Mouse (Mus musculus) kidney, embryonic 14.5 days (tissue): ENCODE measurements around the gene Uba6. TPM values are rescaled to one million over a fixed set of nuclear protein-coding genes. Genes with fewer than 3 reads are reported as not detected.

Experiments used
- ATAC-seq: fragments of 200-750 bp; cut with Nextera tagmentation; 2 replicates; pipeline ENCODE4 v1.8.0; 2017; ENCODE audit warnings: moderate number of reproducible peaks, mild to moderate bottlenecking, moderate TSS enrichment, moderate library complexity; ENCODE audit not compliant: low FRiP score, low TSS enrichment
- H3K27ac ChIP-seq: fragments of 300-500 bp; sonication (generic); 2 replicates; pipeline ENCODE4 v1.5.1; 2014; ENCODE audit warnings: low read depth, mild to moderate bottlenecking, low read length, moderate library complexity, mixed read lengths
- H3K27me3 ChIP-seq: fragments of 300-500 bp; sonication (generic); 2 replicates; pipeline ENCODE4 v1.6.1; 2014; ENCODE audit warnings: mild to moderate bottlenecking, low read length; ENCODE audit not compliant: control insufficient read depth, insufficient read depth
- H3K36me3 ChIP-seq: fragments of 300-500 bp; sonication (generic); 2 replicates; pipeline ENCODE4 v1.6.1; 2014; ENCODE audit warnings: low read length, mixed read lengths; ENCODE audit not compliant: control insufficient read depth, insufficient read depth
- H3K4me1 ChIP-seq: fragments of 300-500 bp; sonication (generic); 2 replicates; pipeline ENCODE4 v1.6.1; 2014; ENCODE audit warnings: low read length, mixed read lengths; ENCODE audit not compliant: control insufficient read depth, insufficient read depth
- H3K4me2 ChIP-seq: fragments of 300-500 bp; sonication (generic); replicated peaks from 2 replicates; pipeline ENCODE4 v1.6.1; 2014; ENCODE audit warnings: low read depth, mild to moderate bottlenecking, low read length
- H3K4me3 ChIP-seq: fragments of 300-500 bp; sonication (generic); 2 replicates; pipeline ENCODE4 v1.5.1; 2014; ENCODE audit warnings: mild to moderate bottlenecking, low read length
- H3K9ac ChIP-seq: fragments of 300-500 bp; sonication (generic); 2 replicates; pipeline ENCODE4 v1.6.1; 2014; ENCODE audit warnings: low read depth, mild to moderate bottlenecking, low read length, moderate library complexity
- H3K9me3 ChIP-seq: fragments of 300-500 bp; sonication (generic); 2 replicates; pipeline ENCODE4 v1.6.1; 2016; ENCODE audit warnings: low read length; ENCODE audit not compliant: control insufficient read depth
- WGBS: fragments of 180-500 bp; shearing (Covaris S2); extraction: QIAGEN DNeasy Blood & Tissue Kit; methylation state at CpG from one replicate; pipeline ENCODE4 v1.1.7; 2014; 5-methylcytosine and 5-hydroxymethylcytosine counted together
- polyA plus RNA-seq: library from polyadenylated mRNA; unstranded; fragments of >200 nt; fragmentation: Nextera tagmentation; extraction: Ambion mirVana; gene quantifications from 2 replicates; pipeline ENCODE4 v1.2.1, GENCODE M21; 2014

Uba6 gene
- polyA plus RNA-seq: 15.1 and 21.2 TPM in 2 replicates

- Histone ChIP-seq H3K4me1 (no peaks in the 10 kb centered on the region), H3K4me2 (peak within 1 kb of the TSS; percentile 67), H3K27ac (peak within 1 kb of the TSS; percentile 95), H3K9me3 (no peaks in the 10 kb centered on the region), H3K9ac (peak within 1 kb of the TSS; percentile 82), H3K4me3 (peak within 1 kb of the TSS; percentile 86), H3K27me3 (no peaks in the 10 kb centered on the region), H3K36me3 (peaks cover 4% of the 10 kb centered on the region; the same call in 1 of the 2 replicates)
- under 1% methylated on average over 54 of the region's 67 CpGs for WGBS
- ATAC-seq: peak; percentile 99
These were observed at the start of gene Uba6 for GRCm38 (mm10) chr5:86172449-86173161. TSS of gene Uba6 (minus strand) at chr5:86172803.

- no peaks in the 10 kb centered on the region for H3K27me3 ChIP-seq
- no peak within 1 kb of the TSS for H3K27ac ChIP-seq
- H3K4me3 ChIP-seq: no peak within 1 kb of the TSS
- no peak for ATAC-seq
- H3K9me3 ChIP-seq: no peaks in the 10 kb centered on the region
- H3K4me2 ChIP-seq: no peak within 1 kb of the TSS
- H3K4me1 ChIP-seq: no peaks in the 10 kb centered on the region
- H3K36me3 ChIP-seq: no peaks in the 10 kb centered on the region
- no peak within 1 kb of the TSS for H3K9ac ChIP-seq
- WGBS: 92% methylated on average over 10 of the region's 10 CpGs
These were observed 25.2 kb upstream of the Uba6 start, which contains the start of gene Gnrhr for GRCm38 (mm10) chr5:86197801-86198200. TSS of gene Gnrhr (minus strand) at chr5:86197901.

GRCm38 (mm10) chr5:86191356-86191755 is 18.8 kb upstream of the Uba6 start:
- Histone ChIP-seq H3K4me1 (no peaks in the 10 kb centered on the region), H3K27me3 (no peaks in the 10 kb centered on the region), H3K27ac (no peak overlapping the region), H3K4me2 (no peak overlapping the region), H3K9ac (no peak overlapping the region), H3K9me3 (no peaks in the 10 kb centered on the region), H3K4me3 (no peak overlapping the region), H3K36me3 (no peaks in the 10 kb centered on the region)
- 14% methylated on average over 4 of the region's 4 CpGs for WGBS
- no peak for ATAC-seq

- no peak for ATAC-seq
- H3K36me3 ChIP-seq: no peaks in the 10 kb centered on the region
- WGBS: 25% methylated on average over 5 of the region's 5 CpGs
- H3K9me3 ChIP-seq: no peaks in the 10 kb centered on the region
- no peak overlapping the region for H3K27ac ChIP-seq
- H3K4me2 ChIP-seq: no peak overlapping the region
- H3K9ac ChIP-seq: no peak overlapping the region
- no peaks in the 10 kb centered on the region for H3K4me1 ChIP-seq
- H3K4me3 ChIP-seq: no peak overlapping the region
- H3K27me3 ChIP-seq: no peaks in the 10 kb centered on the region
These were observed 18.2 kb upstream of the Uba6 start for GRCm38 (mm10) chr5:86190770-86191169.

- no peak for ATAC-seq
- Histone ChIP-seq H3K4me2 (no peak overlapping the region), H3K9ac (no peak overlapping the region), H3K4me3 (no peak overlapping the region), H3K27ac (no peak overlapping the region), H3K9me3 (no peaks in the 10 kb centered on the region), H3K27me3 (no peaks in the 10 kb centered on the region), H3K4me1 (no peaks in the 10 kb centered on the region), H3K36me3 (no peaks in the 10 kb centered on the region)
- WGBS: 49% methylated on average over 15 of the region's 15 CpGs
These were observed 17.7 kb upstream of the Uba6 start for GRCm38 (mm10) chr5:86190290-86190689.

GRCm38 (mm10) chr5:86187441-86187840 is 14.8 kb upstream of the Uba6 start:
- Histone ChIP-seq H3K9me3 (no peaks in the 10 kb centered on the region), H3K9ac (no peak overlapping the region), H3K4me3 (no peak overlapping the region), H3K4me1 (no peaks in the 10 kb centered on the region), H3K36me3 (no peaks in the 10 kb centered on the region), H3K27ac (no peak overlapping the region), H3K4me2 (no peak overlapping the region), H3K27me3 (no peaks in the 10 kb centered on the region)
- no peak for ATAC-seq
- 79% methylated on average over 6 of the region's 6 CpGs for WGBS

GRCm38 (mm10) chr5:86173778-86174177 is 1.2 kb upstream of the Uba6 start:
- ATAC-seq: no peak
- no peaks in the 10 kb centered on the region for H3K36me3 ChIP-seq
- no peak overlapping the region for H3K27ac ChIP-seq
- no peaks in the 10 kb centered on the region for H3K27me3 ChIP-seq
- H3K4me2 ChIP-seq: no peak overlapping the region
- no peak overlapping the region for H3K4me3 ChIP-seq
- 48% methylated on average over 2 of the region's 2 CpGs for WGBS
- H3K4me1 ChIP-seq: no peaks in the 10 kb centered on the region
- H3K9ac ChIP-seq: no peak overlapping the region
- H3K9me3 ChIP-seq: no peaks in the 10 kb centered on the region

- Histone ChIP-seq H3K27me3 (no peaks in the 10 kb centered on the region), H3K27ac (peak overlapping the region; percentile 95), H3K9ac (peak overlapping the region; percentile 82), H3K4me2 (peak overlapping the region; percentile 67), H3K4me1 (no peaks in the 10 kb centered on the region), H3K36me3 (peaks cover 4% of the 10 kb centered on the region; the same call in 1 of the 2 replicates), H3K4me3 (peak overlapping the region; percentile 86), H3K9me3 (no peaks in the 10 kb centered on the region)
- 1% methylated on average over 15 of the region's 15 CpGs for WGBS
- peak; percentile 0; the same call in 1 of the 2 replicates for ATAC-seq
These were observed 535 bp downstream of the Uba6 start for GRCm38 (mm10) chr5:86172088-86172448.

- Histone ChIP-seq H3K9me3 (no peaks in the 10 kb centered on the region), H3K4me1 (no peaks in the 10 kb centered on the region), H3K4me2 (no peak overlapping the region), H3K36me3 (peaks cover 18% of the 10 kb centered on the region), H3K9ac (no peak overlapping the region), H3K27ac (no peak overlapping the region), H3K27me3 (no peaks in the 10 kb centered on the region), H3K4me3 (no peak overlapping the region)
- no peak for ATAC-seq
These were observed 42.8 kb downstream of the Uba6 start for GRCm38 (mm10) chr5:86129828-86130227.
